Mouse (Mus musculus) CH12.LX (cell line): ENCODE measurements around the gene Agl. TPM values are rescaled to one million over a fixed set of nuclear protein-coding genes. Genes with fewer than 3 reads are reported as not detected.

Experiments used
- DNase-seq: peaks from one replicate; pipeline ENCODE4 v3.0.0-alpha.2; 2013; ENCODE audit errors: extremely low read depth
- H3K27ac ChIP-seq: 2 replicates; pipeline ENCODE4 v1.5.1; 2012; ENCODE audit warnings: low read depth, mild to moderate bottlenecking, control low read depth, moderate library complexity; ENCODE audit not compliant: insufficient read depth
- H3K27me3 ChIP-seq: replicated peaks from 2 replicates; pipeline ENCODE3; 2012; ENCODE audit warnings: inconsistent platforms
- H3K36me3 ChIP-seq, 2 experiments: replicated peaks in 1 of 2; 2 replicates each; pipeline versions ENCODE3 to v1.6.1; 2012; ENCODE audit warnings: inconsistent platforms in 1 of 2, low read length in 1 of 2, mild to moderate bottlenecking in 1 of 2, mixed read lengths in 1 of 2, moderate library complexity in 1 of 2; ENCODE audit not compliant: control insufficient read depth in 1 of 2, insufficient read depth in 1 of 2
- H3K4me1 ChIP-seq, 2 experiments: 2 replicates each; pipeline ENCODE4 v1.6.1; 2012; ENCODE audit warnings: inconsistent platforms in 1 of 2, moderate library complexity in 1 of 2; ENCODE audit not compliant: insufficient read depth in 2 of 2, control insufficient read depth in 1 of 2
- H3K4me2 ChIP-seq: 2 replicates; pipeline ENCODE4 v1.6.1; 2012; ENCODE audit warnings: low read depth, mild to moderate bottlenecking, control low read depth; ENCODE audit not compliant: poor library complexity, insufficient read depth, severe bottlenecking
- H3K4me3 ChIP-seq, 3 experiments: fragments of 150-350 bp in 1 of 3; sonication (generic) in 1 of 3; replicated peaks in 1 of 3; 2 replicates each; pipeline versions ENCODE3 to v1.5.1; 2011 to 2012; ENCODE audit warnings: low read depth in 2 of 3, low read length in 2 of 3, mild to moderate bottlenecking in 2 of 3, moderate library complexity in 2 of 3, control low read depth in 1 of 3, improper control_type of control experiment in 1 of 3, inconsistent platforms in 1 of 3, mixed read lengths in 1 of 3; ENCODE audit not compliant: poor library complexity in 1 of 3
- H3K79me2 ChIP-seq: replicated peaks from 2 replicates; pipeline ENCODE4 v1.6.1; 2012; ENCODE audit warnings: mild to moderate bottlenecking, moderate library complexity; ENCODE audit not compliant: control insufficient read depth, poor library complexity, insufficient read depth, severe bottlenecking; ENCODE audit errors: extremely low read depth
- H3K9ac ChIP-seq: 2 replicates; pipeline ENCODE4 v1.6.1; 2012; ENCODE audit warnings: low read depth, mild to moderate bottlenecking, control low read depth, moderate library complexity; ENCODE audit not compliant: insufficient read depth
- H3K9me3 ChIP-seq: replicated peaks from 2 replicates; pipeline ENCODE3; 2012; ENCODE audit warnings: low read length, inconsistent platforms, mixed read lengths
- BHLHE40 ChIP-seq: IDR thresholded peaks from 2 replicates; pipeline ENCODE4 v1.6.1; 2011; ENCODE audit warnings: mild to moderate bottlenecking, low read depth, low read length, improper control_type of control experiment
- CHD1 ChIP-seq: IDR thresholded peaks from 2 replicates; pipeline ENCODE4 v1.6.1; 2012; ENCODE audit warnings: low read depth, low read length, improper control_type of control experiment, inconsistent platforms
- CHD2 ChIP-seq: IDR thresholded peaks from 2 replicates; pipeline ENCODE4 v1.6.1; 2011; ENCODE audit warnings: low read length, improper control_type of control experiment
- CTCF ChIP-seq, 2 experiments: IDR thresholded peaks in 1 of 2; conservative IDR thresholded peaks in 1 of 2; 2 replicates each; pipeline ENCODE4 v1.5.1; 2011 to 2012; ENCODE audit warnings: low read depth in 2 of 2, low read length in 2 of 2, improper control_type of control experiment in 1 of 2, inconsistent platforms in 1 of 2, mild to moderate bottlenecking in 1 of 2, moderate library complexity in 1 of 2
- E2F4 ChIP-seq: IDR thresholded peaks from 2 replicates; pipeline ENCODE4 v1.6.1; 2011; ENCODE audit warnings: low read depth, low read length, improper control_type of control experiment; ENCODE audit not compliant: insufficient replicate concordance
- ELF1 ChIP-seq: IDR thresholded peaks from 2 replicates; pipeline ENCODE4 v1.6.1; 2014; ENCODE audit warnings: low read depth, mild to moderate bottlenecking, inconsistent platforms, low read length, improper control_type of control experiment
- EP300 ChIP-seq: IDR thresholded peaks from 2 replicates; pipeline ENCODE4 v1.6.1; 2011; ENCODE audit warnings: low read length, improper control_type of control experiment
- ETS1 ChIP-seq: conservative IDR thresholded peaks from 2 replicates; pipeline ENCODE4 v1.6.1; 2012; ENCODE audit warnings: low read depth, mild to moderate bottlenecking, inconsistent platforms, low read length, improper control_type of control experiment, moderate library complexity
- GABPA ChIP-seq: IDR thresholded peaks from 2 replicates; pipeline ENCODE4 v1.6.1; 2012; ENCODE audit warnings: low read depth, low read length, improper control_type of control experiment, inconsistent platforms; ENCODE audit not compliant: insufficient replicate concordance
- HCFC1 ChIP-seq: IDR thresholded peaks from 2 replicates; pipeline ENCODE4 v1.6.1; 2012; ENCODE audit warnings: low read depth, mild to moderate bottlenecking, inconsistent platforms, low read length, improper control_type of control experiment
- IRF4 ChIP-seq: IDR thresholded peaks from 2 replicates; pipeline ENCODE4 v1.6.1; 2014; ENCODE audit warnings: low read depth, mild to moderate bottlenecking, inconsistent platforms, low read length, improper control_type of control experiment
- JUN ChIP-seq: IDR thresholded peaks from 2 replicates; pipeline ENCODE4 v1.6.1; 2011; ENCODE audit warnings: low read depth, mild to moderate bottlenecking, low read length, improper control_type of control experiment, moderate library complexity; ENCODE audit not compliant: insufficient read depth
- JUND ChIP-seq: conservative IDR thresholded peaks from 2 replicates; pipeline ENCODE4 v1.6.1; 2011; ENCODE audit warnings: low read depth, low read length, improper control_type of control experiment
- KAT2A ChIP-seq: IDR thresholded peaks from 2 replicates; pipeline ENCODE4 v1.6.1; 2012; ENCODE audit warnings: low read length, improper control_type of control experiment, inconsistent platforms; ENCODE audit not compliant: insufficient replicate concordance
- MAFK ChIP-seq: IDR thresholded peaks from 2 replicates; pipeline ENCODE4 v1.6.1; 2011; ENCODE audit warnings: low read length, improper control_type of control experiment; ENCODE audit not compliant: insufficient replicate concordance
- MAX ChIP-seq: IDR thresholded peaks from 2 replicates; pipeline ENCODE4 v1.6.1; 2011; ENCODE audit warnings: low read length, improper control_type of control experiment
- MAZ ChIP-seq: IDR thresholded peaks from 2 replicates; pipeline ENCODE4 v1.6.1; 2012; ENCODE audit warnings: low read depth, mild to moderate bottlenecking, inconsistent platforms, low read length, improper control_type of control experiment, moderate library complexity
- MEF2A ChIP-seq: IDR thresholded peaks from 2 replicates; pipeline ENCODE4 v1.6.1; 2014; ENCODE audit warnings: low read depth, mild to moderate bottlenecking, inconsistent platforms, low read length, improper control_type of control experiment, borderline replicate concordance
- MXI1 ChIP-seq: IDR thresholded peaks from 2 replicates; pipeline ENCODE4 v1.6.1; 2011; ENCODE audit warnings: mild to moderate bottlenecking, low read depth, low read length, improper control_type of control experiment
- MYC ChIP-seq: IDR thresholded peaks from 2 replicates; pipeline ENCODE4 v1.6.1; 2011; ENCODE audit warnings: low read depth, mild to moderate bottlenecking, improper control_type of control experiment, low read length
- NELFE ChIP-seq: IDR thresholded peaks from 2 replicates; pipeline ENCODE4 v1.6.1; 2011; ENCODE audit warnings: low read depth, low read length, improper control_type of control experiment
- NRF1 ChIP-seq: IDR thresholded peaks from 2 replicates; pipeline ENCODE4 v1.6.1; 2014; ENCODE audit warnings: low read depth, mild to moderate bottlenecking, inconsistent platforms, low read length, improper control_type of control experiment, moderate library complexity
- PAX5 ChIP-seq: IDR thresholded peaks from 2 replicates; pipeline ENCODE4 v1.6.1; 2012; ENCODE audit warnings: low read length, inconsistent platforms, mixed read lengths
- POLR2A ChIP-seq: IDR thresholded peaks from 2 replicates; pipeline ENCODE4 v1.6.1; 2011; ENCODE audit warnings: low read depth, mild to moderate bottlenecking, improper control_type of control experiment, low read length
- POLR2AphosphoS2 ChIP-seq: IDR thresholded peaks from 2 replicates; pipeline ENCODE4 v1.6.1; 2011; ENCODE audit warnings: low read depth, low read length, improper control_type of control experiment
- RAD21 ChIP-seq: IDR thresholded peaks from 2 replicates; pipeline ENCODE4 v1.6.1; 2011; ENCODE audit warnings: low read depth, mild to moderate bottlenecking, low read length, improper control_type of control experiment, moderate library complexity
- RCOR1 ChIP-seq: conservative IDR thresholded peaks from 2 replicates; pipeline ENCODE4 v1.6.1; 2012; ENCODE audit warnings: low read depth, mild to moderate bottlenecking, inconsistent platforms, low read length, improper control_type of control experiment
- SIN3A ChIP-seq: IDR thresholded peaks from 2 replicates; pipeline ENCODE4 v1.6.1; 2012; ENCODE audit warnings: low read length, improper control_type of control experiment, inconsistent platforms
- SMC3 ChIP-seq: IDR thresholded peaks from 2 replicates; pipeline ENCODE4 v1.6.1; 2011; ENCODE audit warnings: low read depth, low read length, improper control_type of control experiment
- TBP ChIP-seq: conservative IDR thresholded peaks from 2 replicates; pipeline ENCODE4 v1.6.1; 2011; ENCODE audit warnings: low read depth, low read length, improper control_type of control experiment
- TCF12 ChIP-seq: IDR thresholded peaks from 2 replicates; pipeline ENCODE4 v1.6.1; 2014; ENCODE audit warnings: low read depth, mild to moderate bottlenecking, inconsistent platforms, low read length, improper control_type of control experiment
- UBTF ChIP-seq: IDR thresholded peaks from 2 replicates; pipeline ENCODE4 v1.6.1; 2012; ENCODE audit warnings: low read depth, mild to moderate bottlenecking, inconsistent platforms, low read length, improper control_type of control experiment, moderate library complexity
- USF1 ChIP-seq: IDR thresholded peaks from 2 replicates; pipeline ENCODE4 v1.6.1; 2014; ENCODE audit warnings: low read depth, mild to moderate bottlenecking, inconsistent platforms, low read length, improper control_type of control experiment
- USF2 ChIP-seq: conservative IDR thresholded peaks from 2 replicates; pipeline ENCODE4 v1.6.1; 2011; ENCODE audit warnings: low read depth, low read length, improper control_type of control experiment
- ZC3H11A ChIP-seq: IDR thresholded peaks from 2 replicates; pipeline ENCODE4 v1.6.1; 2012; ENCODE audit warnings: low read depth, mild to moderate bottlenecking, inconsistent platforms, low read length, improper control_type of control experiment
- ZKSCAN1 ChIP-seq: IDR thresholded peaks from 2 replicates; pipeline ENCODE4 v1.6.1; 2012; ENCODE audit warnings: low read depth, inconsistent platforms, low read length, improper control_type of control experiment, borderline replicate concordance
- ZMIZ1 ChIP-seq: IDR thresholded peaks from 2 replicates; pipeline ENCODE4 v1.6.1; 2012; ENCODE audit warnings: low read depth, mild to moderate bottlenecking, inconsistent platforms, low read length, improper control_type of control experiment
- ZNF384 ChIP-seq: IDR thresholded peaks from 2 replicates; pipeline ENCODE4 v1.6.1; 2012; ENCODE audit warnings: low read depth, low read length, improper control_type of control experiment, inconsistent platforms
- dilution Hi-C: fragments of 300-500 bp; cut with MboI; formaldehyde crosslinking; loops from 2 replicates; pipeline ENCODE4 v1.14.3; 2020; ENCODE audit warnings: low sequenced_read_pairs; ENCODE audit not compliant: extremely low pct_unique_long_range_greater_than_20kb, extremely low pct_ligation_motif_present
- in situ Hi-C: fragments of 300-500 bp; cut with MboI; formaldehyde crosslinking; loops from 3 replicates; pipeline ENCODE4 v1.14.3; 2019; ENCODE audit warnings: low sequenced_read_pairs, low pct_ligation_motif_present, low pct_unique_long_range_greater_than_20kb, mixed read lengths
- polyA plus RNA-seq: library from polyadenylated mRNA; unstranded; fragments of >175 nt; gene quantifications from 2 replicates; pipeline ENCODE4 v1.2.1, GENCODE M21; 2012; ENCODE audit warnings: low read depth; ENCODE audit not compliant: insufficient read length
- total RNA-seq, 2 experiments: library from RNA; depleted of rRNA; stranded (reverse); fragments of 300-350 nt in 1 of 2; fragments of >200 nt in 1 of 2; gene quantifications; 2 replicates each; pipeline ENCODE4 v1.2.3; 2012 to 2014

Agl gene
- total and polyA plus RNA-seq, 3 experiments, result 4.7 to 5.7 (median 5.2) TPM

DNA sequence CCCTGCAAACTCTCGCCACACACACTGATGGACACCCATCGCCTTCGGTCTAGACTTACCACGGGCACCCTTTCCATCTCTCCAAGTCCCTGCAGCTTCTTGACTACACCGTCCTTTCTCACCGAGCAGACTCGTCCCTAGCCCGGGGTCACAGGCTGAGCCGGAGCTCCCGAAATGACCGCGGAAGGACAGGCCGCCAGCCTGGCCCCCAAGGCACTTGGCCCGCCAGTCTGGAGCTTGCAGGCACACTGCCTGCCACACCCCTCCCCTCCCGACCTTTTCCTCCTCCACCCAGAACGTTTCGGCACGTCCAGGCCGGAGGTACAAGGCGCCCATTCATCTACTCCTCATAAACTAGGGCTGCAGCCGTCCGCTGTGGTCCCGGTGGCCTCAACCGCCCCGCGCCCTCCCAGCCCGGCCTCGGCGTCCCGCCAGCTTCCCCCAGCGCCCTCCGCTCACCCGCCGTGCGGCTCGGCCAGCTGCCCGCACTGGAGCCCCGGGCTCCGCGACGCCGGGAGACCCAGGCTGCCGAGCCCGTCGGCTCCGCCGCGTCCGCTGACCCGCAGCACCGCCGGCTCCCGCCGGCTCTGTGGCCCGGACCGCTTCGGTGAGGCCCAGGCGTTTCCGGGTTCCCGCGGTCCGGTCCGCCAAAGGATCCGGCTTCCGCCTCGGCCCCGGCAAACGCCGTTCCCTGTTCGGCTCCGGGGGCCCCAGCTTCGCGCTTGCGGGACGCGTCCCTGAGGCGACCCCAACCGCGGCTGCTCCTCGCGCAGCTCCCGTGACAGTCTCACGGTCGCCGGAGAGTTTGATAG is 96.1 kb downstream of the Agl start:
- in situ Hi-C loops, result no loop called here
- peak overlapping the region; percentile 71 to 98 (median 97) for H3K4me3 ChIP-seq

DNA sequence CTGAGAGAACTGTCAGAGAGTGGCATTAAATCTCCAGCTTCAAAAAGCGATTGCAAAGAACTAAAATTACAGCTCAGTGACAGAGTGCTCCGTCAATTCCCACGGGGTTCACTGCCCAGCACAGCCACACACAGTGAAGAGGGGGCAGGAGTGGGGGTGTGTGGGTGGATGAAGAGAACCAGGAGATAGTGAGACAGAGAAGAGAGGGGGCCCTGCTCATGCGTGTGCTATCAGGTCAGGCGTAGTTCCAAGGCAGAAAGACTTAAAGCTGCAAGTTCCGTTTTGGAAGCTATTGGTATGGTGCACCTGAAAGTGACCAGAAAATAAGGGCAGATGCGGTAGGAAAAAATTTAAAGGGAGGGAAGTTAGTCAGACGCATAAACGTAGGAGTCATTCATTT is 97.0 kb downstream of the Agl start:
- TF ChIP-seq ZMIZ1, result no peak
- 0 out of 2 replicates have a peak, but pooled peaks have one; percentile 14 for TF ChIP-seq EP300
- no peak for TF ChIP-seq BHLHE40
- H3K27ac ChIP-seq, result no peak overlapping the region
- peak overlapping the region; percentile 96 for H3K4me2 ChIP-seq
- H3K27me3 ChIP-seq, result no peaks in the 10 kb centered on the region
- peaks cover 7 to 29% of the 10 kb centered on the region in 2 experiments for H3K4me1 ChIP-seq
- H3K36me3 ChIP-seq, result peaks cover 0 to 13% of the 10 kb centered on the region in 2 experiments
- no peaks in the 10 kb centered on the region for H3K9me3 ChIP-seq
- H3K79me2 ChIP-seq, result peaks cover 17% of the 10 kb centered on the region
- DNase-seq, result no peak
- in situ Hi-C loops (no loop called here), dilution Hi-C loops (no loop called here)
- peak overlapping the region; percentile 82; the same call in 1 of the 2 replicates for H3K9ac ChIP-seq
- peak overlapping the region; percentile 49 to 98 (median 71) for H3K4me3 ChIP-seq

More for the DNA sequence above, 96.1 kb downstream of the Agl start:
- H3K4me2 ChIP-seq, result peak overlapping the region; percentile 96
- dilution Hi-C loops, result no loop called here
- peaks cover 17% of the 10 kb centered on the region for H3K79me2 ChIP-seq
- H3K9me3 ChIP-seq, result no peaks in the 10 kb centered on the region
- DNase-seq, result peak; percentile 59
- TF ChIP-seq RAD21 (no peak), USF2 (no peak), UBTF (peak; percentile 93), ZKSCAN1 (no peak), POLR2A (peak; percentile 87), BHLHE40 (peak; percentile 43; the same call in 1 of the 2 replicates), IRF4 (peak; percentile 64), MXI1 (peak; percentile 77), TBP (0 out of 2 replicates have a peak, but pooled peaks have one; percentile 19), TCF12 (peak; percentile 93), EP300 (no peak), USF1 (no peak), JUN (no peak), CHD2 (no peak), MAFK (no peak), RCOR1 (no peak), PAX5 (no peak), ZC3H11A (no peak), CTCF (conservative IDR thresholded peaks at IDR 0.05 in 1 of 2, IDR thresholded peaks at IDR 0.05 in 1 of 2; ENCODE audit: low read depth in 2 of 2, low read length in 2 of 2) (no peak), MAZ (peak; percentile 37; the same call in 1 of the 2 replicates), NELFE (peak; percentile 78), KAT2A (peak; percentile 76; the same call in 1 of the 2 replicates), CHD1 (no peak), SIN3A (peak; percentile 90), ZNF384 (no peak), ELF1 (peak; percentile 97), ZMIZ1 (no peak), GABPA (no peak; the same call in 1 of the 2 replicates), SMC3 (0 out of 2 replicates have a peak, but pooled peaks have one; percentile 4), MYC (no peak), JUND (no peak), MAX (no peak), ETS1 (0 out of 2 replicates have a peak, but pooled peaks have one; percentile 7), MEF2A (peak; percentile 63; the same call in 1 of the 2 replicates), POLR2AphosphoS2 (no peak), NRF1 (peak; percentile 61), E2F4 (no peak), HCFC1 (peak; percentile 88)
- no peaks in the 10 kb centered on the region for H3K27me3 ChIP-seq
- no peak overlapping the region for H3K27ac ChIP-seq
- peak overlapping the region; percentile 82 for H3K9ac ChIP-seq
- peaks cover 7 to 29% of the 10 kb centered on the region in 2 experiments for H3K4me1 ChIP-seq
- peaks cover 0 to 6% of the 10 kb centered on the region in 2 experiments for H3K36me3 ChIP-seq
